Mouse (Mus musculus) retina, postnatal 7 days (tissue): Measurements from ENCODE around the gene Rabgap1l.

Experiments
- DNase-seq: peaks from one replicate; pipeline ENCODE4 v3.0.0-alpha.2; 2012; ENCODE audit warnings: low read depth, low spot score

The Rabgap1l gene

DNA sequence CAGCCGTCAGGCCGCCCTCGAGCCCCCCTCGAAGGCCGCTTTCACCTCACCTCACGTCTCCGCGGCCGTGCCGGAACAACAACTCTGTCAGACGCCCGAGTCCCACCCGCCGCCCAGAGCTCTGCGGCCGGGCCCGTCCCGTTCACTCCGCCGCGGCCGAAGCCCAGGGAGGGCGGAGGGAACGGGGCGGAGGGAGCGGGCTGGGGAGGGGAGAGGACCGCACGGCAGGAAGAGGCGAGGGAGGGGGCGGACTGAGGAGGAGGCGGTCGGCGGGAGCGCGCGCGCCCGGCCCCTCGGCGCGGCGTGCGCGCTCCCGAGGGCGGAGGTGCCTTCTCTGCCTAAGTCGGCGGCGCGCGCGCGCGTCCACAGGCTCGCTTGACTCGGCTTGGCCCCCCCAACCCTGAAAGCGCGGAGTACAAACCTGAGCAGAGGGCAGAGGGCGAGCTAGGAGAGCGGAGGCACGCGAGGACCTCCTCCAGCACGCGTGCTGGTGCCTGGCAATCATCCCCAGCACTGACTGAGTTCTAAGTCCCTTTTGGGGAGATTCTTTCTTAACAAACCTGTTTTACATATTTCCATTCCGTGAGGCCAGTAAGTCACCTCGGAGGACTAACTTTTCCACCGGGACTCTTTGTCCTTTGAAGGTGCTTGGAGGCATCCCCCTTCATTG, at the start of gene Rabgap1l:
Rabgap1l (minus strand) TSS at position 526 of the 670 bp plus-strand sequence.
- peak; percentile 86 for DNase-seq

DNA sequence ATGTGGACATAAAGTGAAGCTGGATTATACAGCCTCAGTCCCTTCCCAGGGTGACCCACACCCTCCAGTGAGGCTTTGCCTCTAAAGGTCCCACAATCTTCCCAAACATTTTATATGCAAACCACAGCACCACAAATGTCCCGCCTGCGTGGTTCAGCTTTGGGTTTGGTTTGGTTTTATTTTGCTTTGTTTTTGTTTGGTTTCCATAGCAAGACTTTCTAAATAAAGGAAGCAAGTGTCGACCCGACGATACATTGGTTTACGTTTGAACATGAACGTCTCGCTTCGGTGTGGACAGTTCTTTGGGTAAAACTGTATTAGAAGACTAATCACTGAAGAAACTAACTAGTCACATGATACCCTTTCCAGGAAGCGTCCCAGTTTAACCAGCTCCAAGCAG, 49.6 kb upstream of the Rabgap1l start:
- no peak for DNase-seq

DNA sequence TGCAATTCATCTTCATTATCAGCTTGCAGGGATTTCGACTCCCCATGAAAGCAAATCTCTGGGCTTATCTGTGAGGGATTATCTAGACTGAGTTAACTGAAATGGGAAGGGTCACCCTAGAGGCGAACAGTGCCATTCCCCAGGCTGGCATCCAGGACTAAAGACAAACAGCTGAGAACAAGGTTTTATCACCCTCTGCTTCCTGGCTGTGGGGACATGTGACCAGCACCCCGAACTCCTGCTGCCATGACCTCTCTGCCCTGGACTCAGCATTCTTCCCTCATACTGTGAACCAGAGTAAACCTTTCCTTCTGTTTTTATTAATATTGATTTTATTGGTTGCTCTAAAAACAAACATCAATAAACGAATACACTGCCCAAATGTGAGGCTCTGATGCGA, 47.6 kb upstream of the Rabgap1l start:
- DNase-seq: peak; percentile 16

DNA sequence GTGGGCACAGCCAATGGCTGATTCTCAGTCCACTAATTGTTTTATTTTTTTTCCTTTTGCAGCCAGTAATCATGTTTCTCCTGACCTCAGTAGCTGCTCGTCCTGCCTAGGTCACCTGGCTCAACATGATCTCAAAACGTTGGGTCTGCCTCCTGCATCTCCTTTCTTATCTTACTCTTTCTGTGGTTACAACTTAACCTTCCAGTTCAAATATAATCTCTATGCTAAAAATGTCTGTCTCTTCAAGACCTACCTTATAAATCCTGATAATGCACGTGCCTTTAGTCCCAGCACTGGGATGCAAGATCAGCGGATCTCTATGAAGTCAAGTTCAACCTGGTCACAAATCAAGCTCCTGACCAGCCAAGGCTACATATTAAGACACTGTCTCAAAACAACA, 46.1 kb upstream of the Rabgap1l start:
- no peak for DNase-seq

DNA sequence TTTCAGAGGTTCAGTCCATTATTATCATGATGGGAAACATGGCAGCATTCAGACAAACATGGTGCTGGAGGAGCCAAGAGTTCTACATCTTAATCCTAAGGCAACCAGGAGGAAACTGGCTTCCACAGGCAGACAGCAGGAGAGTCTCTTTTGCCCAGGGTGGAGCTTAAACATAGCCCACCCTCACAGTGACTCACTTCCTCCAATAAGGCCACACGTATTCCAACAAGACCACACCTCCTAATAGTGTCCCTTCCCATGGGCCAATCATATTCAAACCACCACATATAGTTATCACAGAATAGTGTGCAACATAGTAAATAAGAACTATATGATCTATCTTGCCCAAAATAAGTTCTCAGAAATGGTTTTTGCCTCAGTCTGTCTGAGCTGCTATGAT, 41.4 kb upstream of the Rabgap1l start:
- DNase-seq: no peak

DNA sequence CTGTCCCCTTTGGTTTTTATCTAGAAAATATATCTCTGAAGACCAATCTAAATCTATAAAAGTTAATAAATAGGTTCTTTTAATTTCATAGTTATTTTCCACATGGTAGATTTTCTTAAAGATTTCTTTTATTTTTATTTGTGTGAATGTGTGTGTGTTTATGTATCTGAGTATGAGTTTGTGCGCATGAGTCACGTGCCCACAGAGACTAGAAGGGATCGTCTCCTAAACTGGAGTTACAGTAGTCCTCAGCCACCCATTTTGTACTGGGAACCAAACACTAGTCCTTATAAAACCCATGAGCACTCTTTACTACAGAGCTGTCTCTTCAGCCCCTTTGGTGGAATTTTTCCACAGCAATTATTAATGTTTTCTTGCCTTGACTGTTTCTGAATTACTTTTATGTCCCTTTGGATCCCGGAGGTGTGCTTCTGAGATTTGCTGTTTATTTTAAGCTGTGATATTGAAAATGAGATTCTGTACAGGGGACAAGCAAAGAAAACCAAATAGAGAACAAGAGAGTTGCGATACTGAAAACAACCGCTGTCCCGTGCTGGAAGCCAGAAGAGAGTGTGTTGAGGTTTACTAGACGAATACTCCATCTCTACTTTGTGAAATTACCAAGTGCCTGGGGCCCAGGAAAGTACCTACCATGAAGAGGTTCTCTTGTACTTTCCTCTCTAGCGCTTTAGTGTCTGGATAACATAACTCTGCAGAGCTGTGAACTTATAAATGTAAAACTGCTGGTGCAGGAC, 39.4 kb upstream of the Rabgap1l start:
- no peak for DNase-seq

DNA sequence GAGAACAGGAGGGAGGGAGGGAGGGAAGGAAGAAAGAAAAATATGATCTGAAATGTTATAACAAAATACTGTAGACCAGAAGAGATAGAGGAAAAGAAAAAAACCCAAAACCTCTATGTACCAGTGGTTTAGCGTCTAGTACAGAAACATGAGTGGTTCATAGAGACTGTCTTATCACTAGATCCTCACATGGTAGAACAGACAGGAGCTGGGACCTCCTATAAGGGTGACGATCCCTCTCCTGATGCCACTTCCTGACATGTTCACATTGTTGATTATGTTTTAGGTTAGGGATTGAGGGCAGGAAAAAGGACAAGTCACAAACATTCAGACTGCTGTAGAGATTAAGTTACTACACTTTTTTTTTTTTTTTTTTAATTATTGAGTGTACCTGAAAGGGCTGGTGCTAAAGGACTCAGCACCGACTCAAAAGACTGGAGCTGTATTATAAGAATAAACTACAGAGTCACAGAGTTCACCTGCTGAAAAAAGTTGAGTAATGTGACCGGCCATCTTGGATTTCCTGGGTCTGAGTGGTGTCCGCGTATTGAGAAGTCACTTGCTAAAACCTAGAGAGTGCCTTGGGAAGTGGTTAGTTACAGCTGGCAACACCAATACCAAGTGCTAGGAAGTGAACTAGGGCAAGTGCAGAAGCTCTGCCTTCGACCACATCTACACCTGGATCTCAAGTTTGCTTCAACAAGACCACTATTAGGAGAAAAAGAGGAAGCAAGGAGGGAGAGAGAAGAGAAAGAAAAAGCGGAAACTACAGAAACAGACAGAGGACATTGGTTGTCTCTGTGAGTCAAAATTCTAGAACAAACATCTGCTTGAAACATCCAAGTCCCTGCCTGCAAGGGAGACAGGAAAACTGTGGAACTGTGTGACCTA, 37.8 kb upstream of the Rabgap1l start:
- DNase-seq: no peak

DNA sequence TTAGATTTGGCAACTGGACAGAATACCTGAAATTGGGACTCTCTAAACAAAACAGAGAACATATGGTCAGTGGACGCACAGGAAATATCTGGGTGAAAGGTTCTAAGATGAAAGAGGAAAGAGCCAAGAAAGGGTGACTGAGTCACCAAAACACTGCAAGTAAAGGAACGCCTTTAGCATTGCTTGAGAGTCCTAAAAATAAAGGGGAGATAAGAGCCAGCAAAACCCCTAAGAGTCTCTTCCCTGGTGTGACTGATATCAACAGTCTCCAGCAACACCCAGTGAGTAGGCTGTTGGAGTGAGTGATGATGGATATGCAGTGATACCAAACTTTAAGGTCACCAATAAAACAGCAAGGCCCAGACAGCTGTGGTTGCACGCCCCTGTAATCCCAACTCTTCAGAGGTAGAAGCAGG, 32.4 kb upstream of the Rabgap1l start:
- no peak for DNase-seq

DNA sequence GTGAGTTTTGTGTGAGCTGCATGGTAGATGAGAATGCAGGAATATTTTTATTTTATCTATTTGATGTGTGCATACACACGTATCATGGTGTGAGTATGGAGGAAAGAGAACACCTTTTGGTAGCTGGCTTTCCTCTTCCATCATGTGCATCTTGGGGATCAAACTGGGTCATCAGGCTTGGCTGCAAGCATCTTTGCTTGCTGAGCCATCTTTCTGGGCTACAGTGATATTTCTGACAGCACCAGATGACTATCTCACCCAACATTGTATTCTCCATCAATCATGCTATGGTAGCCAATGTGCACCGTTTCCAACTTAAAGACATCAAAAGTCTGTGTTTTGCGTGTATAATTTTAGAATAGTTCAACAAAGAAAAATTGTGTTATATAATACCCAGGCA, 30.6 kb upstream of the Rabgap1l start:
- DNase-seq: no peak

DNA sequence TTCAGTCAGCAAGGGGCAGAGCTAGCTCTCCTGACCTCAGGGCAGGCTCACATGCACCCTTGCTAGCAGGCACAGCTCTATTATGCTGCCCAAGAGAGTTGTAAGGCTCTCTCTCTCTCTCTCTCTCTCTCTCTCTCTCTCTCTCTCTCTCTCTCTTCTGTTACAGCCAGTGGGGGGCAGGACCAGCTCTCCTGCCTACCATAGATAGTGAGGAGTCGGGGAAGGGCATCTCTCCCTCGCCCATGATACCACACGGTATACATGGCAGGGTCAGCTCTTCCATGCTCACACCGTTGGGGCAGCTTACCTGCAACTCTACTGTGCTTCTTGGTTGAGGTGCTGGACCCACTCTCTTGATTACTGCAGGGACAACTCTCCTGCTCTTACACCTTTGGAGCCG, 21.2 kb upstream of the Rabgap1l start:
- DNase-seq: no peak

DNA sequence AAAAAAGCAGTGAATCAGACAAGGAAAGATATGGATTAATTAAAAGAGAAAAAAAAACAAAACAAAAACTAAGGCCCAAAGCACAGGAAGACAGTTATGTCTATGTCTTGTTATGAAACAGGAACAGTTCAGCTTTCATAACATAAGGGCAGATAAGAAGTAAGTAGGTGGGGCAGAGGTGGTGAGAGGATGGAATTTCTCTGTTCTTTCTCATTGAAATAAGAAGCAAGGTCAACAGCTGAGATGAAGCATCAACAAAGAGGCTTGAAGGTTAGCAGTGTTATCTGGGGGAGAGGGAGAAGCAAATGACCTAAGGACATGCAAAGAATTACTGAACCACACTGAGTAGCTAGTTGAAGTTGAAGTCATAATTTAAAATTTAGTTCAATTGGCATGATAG, 19.4 kb upstream of the Rabgap1l start:
- DNase-seq: no peak

DNA sequence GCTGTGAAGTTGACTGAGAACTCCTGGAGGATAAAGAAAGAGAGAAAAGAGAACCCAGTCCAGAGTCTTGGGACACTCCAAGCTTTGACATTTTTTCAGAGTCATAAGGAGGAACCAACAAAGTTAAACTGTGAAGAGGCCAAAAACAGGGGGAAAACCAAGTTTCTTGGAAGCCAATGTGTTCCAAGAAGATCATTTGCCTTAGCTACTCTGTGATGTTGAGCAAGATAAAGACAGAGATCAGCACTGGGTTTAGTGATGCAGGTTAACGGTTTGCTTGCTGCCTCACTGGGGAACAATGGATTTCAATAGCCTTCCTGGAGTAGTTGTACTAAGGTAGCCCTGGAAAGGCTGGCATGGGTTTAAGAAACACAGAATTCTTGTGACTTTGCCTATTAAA, 18.9 kb upstream of the Rabgap1l start:
- DNase-seq: no peak

DNA sequence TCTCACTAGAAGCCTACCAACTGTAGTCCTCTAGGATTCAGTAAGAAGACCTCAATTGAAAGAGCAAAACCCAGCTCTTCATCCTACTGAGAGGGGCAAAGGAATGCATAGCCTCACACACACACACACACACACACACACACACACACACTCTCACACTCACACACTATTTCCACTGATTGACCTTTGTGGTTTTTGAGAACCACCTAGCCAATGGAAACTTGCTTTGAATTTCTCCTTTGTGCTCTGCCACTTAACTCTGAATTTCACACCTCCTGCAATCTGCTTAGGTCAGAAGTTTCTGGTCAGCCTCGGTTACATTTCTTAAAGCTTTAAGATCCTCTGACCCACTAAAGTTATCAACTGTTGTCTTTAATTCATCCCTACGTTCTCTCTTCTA, 12.3 kb upstream of the Rabgap1l start:
- no peak for DNase-seq

DNA sequence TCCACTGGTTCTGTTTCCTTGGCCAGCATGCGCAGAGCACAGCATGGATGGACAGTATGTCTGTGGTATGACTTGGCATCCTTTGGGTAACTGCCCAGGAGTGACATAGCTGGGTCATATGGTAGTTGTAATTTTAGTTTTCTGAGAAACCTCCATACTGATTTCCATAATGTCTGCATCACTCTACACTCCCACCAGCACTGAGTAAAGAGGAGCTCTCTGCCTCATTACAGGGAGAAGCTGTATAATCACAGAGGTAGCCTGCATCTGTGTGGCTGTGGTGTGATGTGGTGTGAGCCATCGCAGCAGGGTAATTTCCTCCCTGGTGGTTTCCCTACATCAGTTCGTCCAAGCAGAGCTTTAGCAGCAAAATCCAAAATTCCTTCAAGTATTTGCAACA, 7.0 kb upstream of the Rabgap1l start:
- DNase-seq: no peak

DNA sequence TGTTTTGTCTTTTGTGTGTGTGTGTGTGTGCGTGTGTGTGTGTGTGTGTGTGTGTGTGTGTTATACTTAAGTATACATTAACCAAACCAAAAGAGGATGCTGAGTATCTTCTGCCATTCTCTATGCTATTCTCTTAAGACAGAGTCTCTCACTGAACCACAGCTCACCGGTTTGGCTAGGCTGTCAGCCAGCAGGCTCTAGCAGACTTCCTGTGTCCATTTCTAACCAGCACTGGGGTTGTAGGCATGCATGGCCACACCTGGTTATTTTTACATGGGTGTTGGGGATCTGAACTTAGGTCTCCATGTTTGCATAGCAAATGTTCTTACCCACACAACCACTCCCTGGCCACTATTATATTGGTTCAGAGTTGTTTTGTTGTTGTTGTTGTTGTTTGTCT, 2.0 kb upstream of the Rabgap1l start:
- no peak for DNase-seq

DNA sequence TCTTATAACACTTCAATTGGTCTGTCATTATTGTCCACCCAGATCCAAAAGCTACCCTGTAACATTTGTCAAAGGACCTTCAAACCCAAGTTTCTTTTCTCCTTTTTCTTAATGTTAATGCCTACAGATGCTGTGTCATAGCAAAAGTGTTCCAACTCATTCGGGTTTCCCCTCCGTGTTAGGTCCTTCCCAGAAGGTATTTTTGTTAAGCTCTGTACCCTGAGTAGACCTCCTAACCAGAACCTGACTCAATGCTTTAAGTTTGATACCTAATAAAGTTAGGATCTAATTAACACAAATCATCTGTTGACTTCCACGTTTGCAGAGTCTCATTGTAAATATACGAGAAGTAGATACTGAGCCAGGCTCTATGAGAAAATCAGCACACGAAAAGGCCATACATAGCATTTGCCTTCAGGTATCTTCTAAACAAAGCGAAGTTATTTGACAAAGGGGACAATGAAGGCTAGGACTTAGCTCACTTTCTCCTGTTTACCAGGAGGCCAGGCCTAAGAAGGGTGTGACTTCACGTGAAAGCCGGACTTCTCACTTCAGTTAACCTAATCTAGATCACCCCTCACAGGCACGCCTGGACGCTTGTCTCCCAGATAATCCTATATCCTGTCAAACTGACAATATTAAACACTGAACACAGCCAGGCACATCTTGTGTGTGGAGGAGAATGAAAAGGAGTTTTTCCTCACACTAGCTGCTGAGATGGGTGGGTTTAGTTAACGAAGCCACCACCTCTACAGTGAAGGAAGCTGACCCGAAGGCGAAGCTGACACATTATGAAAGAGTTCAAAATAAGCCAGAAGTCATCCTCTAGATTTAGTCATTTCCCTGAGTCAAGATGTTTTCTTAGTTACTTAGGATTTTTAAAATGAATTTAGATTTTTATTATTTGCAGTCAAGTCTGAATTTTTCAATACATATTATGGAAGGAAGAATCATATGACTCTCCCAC, 1.1 kb upstream of the Rabgap1l start:
- DNase-seq: no peak

DNA sequence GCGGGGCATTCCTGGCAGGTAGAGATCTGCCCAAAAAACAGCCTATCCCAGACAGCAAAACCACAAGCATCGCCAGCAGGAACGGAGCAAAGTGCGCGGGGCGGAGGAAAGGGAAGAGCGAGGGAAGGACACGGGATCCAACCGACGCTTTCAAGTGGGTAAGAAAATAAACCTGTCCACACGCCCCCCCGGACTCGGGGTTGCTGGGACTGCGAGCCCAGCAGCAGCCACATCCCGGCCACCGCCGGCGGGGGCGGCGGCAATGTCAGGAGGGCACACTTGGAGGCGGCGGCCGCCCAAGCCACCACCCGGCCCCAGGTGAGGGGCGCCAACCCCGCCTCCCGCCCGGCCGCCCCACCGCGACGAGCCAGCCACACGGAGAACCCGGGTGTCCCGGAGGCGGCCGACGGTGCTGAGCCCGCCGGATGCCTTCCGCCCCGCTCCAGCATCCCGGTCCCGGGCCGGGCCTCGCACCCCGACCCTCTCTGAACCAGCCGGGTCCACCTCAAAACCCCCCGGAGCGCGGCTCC, 790 bp downstream of the Rabgap1l start:
- DNase-seq: peak; percentile 5

DNA sequence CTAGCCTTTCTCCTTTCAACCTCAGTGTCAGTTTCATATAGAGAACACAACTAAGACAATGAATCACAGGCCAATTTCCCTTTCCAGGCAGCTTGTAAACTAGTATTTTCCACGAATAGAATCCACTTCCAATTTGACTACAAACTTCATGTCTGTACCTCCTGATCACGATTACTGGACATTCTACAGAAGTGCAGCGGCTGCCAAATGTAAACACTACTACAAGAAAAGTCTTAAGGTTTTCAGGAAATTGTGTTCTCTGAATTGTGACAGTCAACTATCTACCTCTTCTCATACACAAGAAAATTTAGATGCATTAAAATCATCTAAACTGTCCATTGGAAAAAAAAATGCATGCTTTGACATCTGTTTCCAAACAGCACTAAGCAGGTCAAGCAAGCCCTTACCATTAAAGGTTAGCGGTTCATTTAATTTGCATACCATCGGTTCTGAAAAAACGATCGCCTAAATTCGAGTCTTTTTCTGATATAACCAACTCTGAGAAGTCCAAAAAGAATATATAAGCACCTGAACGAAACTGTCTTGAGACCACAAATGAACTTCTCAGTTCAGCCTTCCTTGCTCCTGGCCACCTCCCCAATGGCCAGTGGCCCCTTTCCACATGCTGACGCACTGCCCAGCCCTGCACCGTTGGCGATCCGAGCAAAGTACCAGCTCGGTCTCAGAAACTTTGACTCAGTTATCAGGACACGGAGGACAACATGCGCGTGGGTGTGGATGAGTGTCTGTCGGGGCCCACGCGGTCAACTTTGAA, 1.4 kb downstream of the Rabgap1l start:
- no peak for DNase-seq

DNA sequence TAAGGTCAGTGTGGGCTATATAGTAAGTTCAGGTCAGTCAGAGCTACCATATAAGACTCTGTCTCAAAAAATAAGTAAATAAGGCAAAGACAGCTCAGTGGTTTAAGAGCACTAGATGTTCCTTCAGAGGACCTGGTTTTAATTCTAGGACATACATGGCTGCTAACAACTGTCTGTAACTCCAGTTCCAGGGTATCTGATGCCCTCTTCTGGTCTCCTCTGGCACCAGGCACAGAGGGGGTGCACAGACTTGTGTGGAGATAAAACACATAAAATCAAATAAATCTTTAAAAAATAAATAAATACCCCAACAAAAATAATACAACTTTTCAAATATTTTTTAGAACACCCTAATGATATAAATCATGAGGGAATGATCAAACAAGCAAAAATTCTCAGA, 2.4 kb downstream of the Rabgap1l start:
- no peak for DNase-seq

DNA sequence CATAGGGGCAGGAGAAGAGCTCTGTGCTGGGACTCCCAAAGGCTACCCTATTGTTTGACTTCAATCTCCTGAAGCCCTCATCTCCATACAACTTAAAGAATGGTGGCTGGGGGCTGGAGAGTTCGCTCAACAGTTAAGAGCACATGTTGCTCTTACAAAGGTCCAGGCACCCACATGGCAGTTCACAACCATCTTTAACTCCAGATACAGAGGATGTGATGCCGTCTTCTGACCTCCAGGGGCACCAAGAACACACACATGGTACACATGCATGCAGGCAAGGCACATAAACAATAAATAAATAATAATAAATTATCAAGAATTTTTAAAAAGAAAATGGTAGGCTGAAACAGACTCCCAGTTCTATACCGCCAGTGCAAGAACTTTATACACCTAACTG, 3.1 kb downstream of the Rabgap1l start:
- DNase-seq: no peak
